Mouse (Mus musculus): ENCODE data around the gene Ctcfl. TPM values are rescaled to one million over a fixed set of nuclear protein-coding genes. Genes with fewer than 3 reads are reported as not detected.

Gene Ctcfl
- polyA plus RNA-seq, 1 experiment = not detected

DNA sequence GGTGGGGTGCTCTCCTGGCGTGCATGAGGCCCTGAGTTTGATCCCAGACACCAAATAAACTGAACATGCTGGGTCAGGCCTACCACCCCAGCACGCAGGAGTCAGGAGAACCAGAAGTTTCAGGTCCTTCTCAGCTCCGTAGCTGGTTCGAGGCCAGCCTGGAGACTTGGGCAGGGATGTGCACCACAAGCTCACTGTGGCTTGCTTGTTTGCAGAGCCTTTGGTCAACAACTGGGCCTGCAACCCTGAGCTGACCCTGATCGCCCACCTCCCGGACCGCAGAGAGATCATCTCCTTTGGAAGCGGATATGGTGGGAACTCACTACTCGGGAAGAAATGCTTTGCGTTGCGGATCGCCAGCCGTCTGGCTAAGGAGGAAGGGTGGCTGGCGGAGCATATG lies 35.6 kb upstream of the Ctcfl start:
- no peaks in the 10 kb centered on the region for H3K27me3 ChIP-seq (ENCODE audit: control insufficient read depth, insufficient read depth, low read length, poor library complexity, severe bottlenecking)
- TF ChIP-seq CTCF (IDR thresholded peaks at IDR 0.05; ENCODE audit: low read depth, low read length) = no peak
- TF ChIP-seq POLR2A (IDR thresholded peaks at IDR 0.05; ENCODE audit: insufficient read depth, low read length) = no peak
- no peak for TF ChIP-seq EP300 (IDR thresholded peaks at IDR 0.05; ENCODE audit: insufficient read depth, low read depth, low read length)
- no peaks in the 10 kb centered on the region for H3K4me1 ChIP-seq (ENCODE audit: control insufficient read depth, insufficient read depth, low read length)
- no peak overlapping the region for H3K27ac ChIP-seq (ENCODE audit: insufficient read depth, low read length)
- H3K4me3 ChIP-seq (ENCODE audit: low read depth, low read length) = no peak overlapping the region
- no peak overlapping the region for H3K9ac ChIP-seq (ENCODE audit: low read depth, poor library complexity, severe bottlenecking)
- no peaks in the 10 kb centered on the region for H3K36me3 ChIP-seq (ENCODE audit: control insufficient read depth, insufficient read depth, low read length, poor library complexity, severe bottlenecking)
- H3K9me3 ChIP-seq (replicated peaks; ENCODE audit: control insufficient read depth, insufficient read depth, low read length, poor library complexity, severe bottlenecking) = no peaks in the 10 kb centered on the region

GRCm38 (mm10) chr2:173154513-173154912 lies 35.2 kb upstream of the Ctcfl start:
- Histone ChIP-seq H3K9me3 (replicated peaks; ENCODE audit: control insufficient read depth, insufficient read depth, low read length, poor library complexity, severe bottlenecking) (no peaks in the 10 kb centered on the region), H3K9ac (ENCODE audit: low read depth, poor library complexity, severe bottlenecking) (no peak overlapping the region), H3K27ac (ENCODE audit: insufficient read depth, low read length) (no peak overlapping the region), H3K36me3 (ENCODE audit: control insufficient read depth, insufficient read depth, low read length, poor library complexity, severe bottlenecking) (no peaks in the 10 kb centered on the region), H3K27me3 (ENCODE audit: control insufficient read depth, insufficient read depth, low read length, poor library complexity, severe bottlenecking) (no peaks in the 10 kb centered on the region), H3K4me1 (ENCODE audit: control insufficient read depth, insufficient read depth, low read length) (no peaks in the 10 kb centered on the region), H3K4me3 (ENCODE audit: low read depth, low read length) (no peak overlapping the region)
- TF ChIP-seq EP300 (IDR thresholded peaks at IDR 0.05; ENCODE audit: insufficient read depth, low read depth, low read length) = no peak
- no peak for TF ChIP-seq POLR2A (IDR thresholded peaks at IDR 0.05; ENCODE audit: insufficient read depth, low read length)

DNA sequence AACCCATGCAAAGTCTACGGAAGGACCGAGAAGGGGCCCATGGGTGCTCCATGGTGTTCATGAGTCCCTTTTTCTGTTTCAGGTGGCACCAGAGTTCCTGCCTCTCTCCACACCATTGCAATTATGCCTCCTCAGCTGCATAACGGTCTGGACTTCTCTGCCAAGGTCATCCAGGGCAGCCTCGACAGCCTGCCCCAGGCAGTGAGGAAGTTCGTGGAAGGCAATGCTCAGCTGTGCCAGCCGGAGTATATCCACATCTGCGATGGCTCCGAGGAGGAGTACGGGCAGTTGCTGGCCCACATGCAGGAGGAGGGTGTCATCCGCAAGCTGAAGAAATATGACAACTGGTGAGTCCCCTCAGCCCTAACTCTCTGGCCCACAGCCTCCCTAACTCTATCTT lies 33.9 kb upstream of the Ctcfl start:
- Histone ChIP-seq H3K27me3 (ENCODE audit: control insufficient read depth, insufficient read depth, low read length, poor library complexity, severe bottlenecking) (no peaks in the 10 kb centered on the region), H3K27ac (ENCODE audit: insufficient read depth, low read length) (no peak overlapping the region), H3K4me1 (ENCODE audit: control insufficient read depth, insufficient read depth, low read length) (no peaks in the 10 kb centered on the region), H3K36me3 (ENCODE audit: control insufficient read depth, insufficient read depth, low read length, poor library complexity, severe bottlenecking) (no peaks in the 10 kb centered on the region), H3K9ac (ENCODE audit: low read depth, poor library complexity, severe bottlenecking) (no peak overlapping the region), H3K9me3 (replicated peaks; ENCODE audit: control insufficient read depth, insufficient read depth, low read length, poor library complexity, severe bottlenecking) (no peaks in the 10 kb centered on the region), H3K4me3 (ENCODE audit: low read depth, low read length) (no peak overlapping the region)
- TF ChIP-seq CTCF (IDR thresholded peaks at IDR 0.05; ENCODE audit: low read depth, low read length) (no peak), POLR2A (IDR thresholded peaks at IDR 0.05; ENCODE audit: insufficient read depth, low read length) (no peak), EP300 (IDR thresholded peaks at IDR 0.05; ENCODE audit: insufficient read depth, low read depth, low read length) (no peak)

DNA sequence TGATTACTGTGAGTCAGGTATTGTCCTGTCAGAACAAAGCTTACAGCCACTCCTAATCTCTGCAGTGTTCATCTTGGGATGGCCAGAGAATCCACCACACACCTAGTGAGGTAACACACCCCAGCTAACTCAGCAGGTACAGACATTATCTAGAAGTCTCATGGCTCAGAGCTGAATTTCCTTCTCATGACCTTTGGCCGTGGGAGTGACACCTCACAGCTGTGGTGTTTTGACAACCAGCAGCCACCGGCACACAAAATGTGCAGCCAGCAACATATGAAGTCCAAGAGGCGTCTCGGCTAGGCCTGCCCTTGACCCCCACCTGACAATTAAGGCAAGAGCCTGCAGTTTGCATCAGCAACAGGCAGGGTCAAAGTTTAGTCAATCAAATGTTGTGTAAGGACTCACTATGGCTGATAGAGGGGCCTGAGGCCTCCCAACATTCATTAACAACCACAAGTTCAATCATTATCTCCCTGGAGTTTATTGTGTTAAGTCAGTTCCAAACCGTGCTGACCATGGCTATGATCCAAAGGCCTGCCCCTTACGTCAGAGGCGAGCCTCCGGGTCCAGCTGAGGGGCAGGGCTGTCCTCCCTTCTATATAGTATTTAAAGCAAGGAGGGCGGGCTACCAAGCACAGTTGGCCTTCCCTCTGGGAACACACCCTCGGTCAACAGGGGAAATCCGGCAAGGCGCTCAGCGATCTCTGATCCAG lies 33.3 kb upstream of the Ctcfl start, which contains the start of gene Pck1:
Gene Pck1 (plus strand): TSS at position 613 of the 716 bp plus-strand sequence.
- Histone ChIP-seq H3K27ac (ENCODE audit: insufficient read depth, low read length) (no peak within 1 kb of the TSS), H3K9ac (ENCODE audit: low read depth, poor library complexity, severe bottlenecking) (no peak within 1 kb of the TSS), H3K27me3 (ENCODE audit: control insufficient read depth, insufficient read depth, low read length, poor library complexity, severe bottlenecking) (no peaks in the 10 kb centered on the region), H3K36me3 (ENCODE audit: control insufficient read depth, insufficient read depth, low read length, poor library complexity, severe bottlenecking) (no peaks in the 10 kb centered on the region), H3K4me3 (ENCODE audit: low read depth, low read length) (no peak within 1 kb of the TSS), H3K4me1 (ENCODE audit: control insufficient read depth, insufficient read depth, low read length) (no peaks in the 10 kb centered on the region), H3K9me3 (replicated peaks; ENCODE audit: control insufficient read depth, insufficient read depth, low read length, poor library complexity, severe bottlenecking) (no peaks in the 10 kb centered on the region)
- TF ChIP-seq CTCF (IDR thresholded peaks at IDR 0.05; ENCODE audit: low read depth, low read length) (no peak), POLR2A (IDR thresholded peaks at IDR 0.05; ENCODE audit: insufficient read depth, low read length) (no peak), EP300 (IDR thresholded peaks at IDR 0.05; ENCODE audit: insufficient read depth, low read depth, low read length) (no peak)

DNA sequence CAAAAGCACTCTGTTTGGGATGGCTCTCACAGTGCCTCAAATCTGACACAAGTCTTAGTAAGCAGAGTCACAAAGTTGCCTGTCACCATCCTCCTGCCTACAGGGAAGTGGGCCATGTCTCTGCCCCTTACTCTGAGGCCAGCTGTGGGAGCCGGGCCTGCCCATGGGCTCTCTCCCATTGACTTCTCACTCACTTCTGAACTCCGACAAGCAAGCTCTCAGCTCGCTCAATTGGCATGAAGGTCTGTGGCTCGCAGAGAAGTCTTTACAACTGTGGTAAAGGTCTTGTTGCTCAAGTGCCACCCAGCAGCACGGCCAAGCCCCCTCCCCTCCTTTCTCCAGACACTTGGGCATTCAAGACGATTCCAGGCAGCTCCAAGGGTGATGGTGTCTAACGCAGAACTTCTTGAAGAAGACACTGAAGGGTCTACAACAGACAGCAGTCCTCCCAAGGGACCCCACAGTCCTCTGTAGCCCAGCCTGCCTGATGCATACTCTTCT lies 32.5 kb upstream of the Ctcfl start:
- H3K9me3 ChIP-seq (replicated peaks; ENCODE audit: control insufficient read depth, insufficient read depth, low read length, poor library complexity, severe bottlenecking) = no peaks in the 10 kb centered on the region
- H3K9ac ChIP-seq (ENCODE audit: low read depth, poor library complexity, severe bottlenecking) = no peak overlapping the region
- no peaks in the 10 kb centered on the region for H3K27me3 ChIP-seq (ENCODE audit: control insufficient read depth, insufficient read depth, low read length, poor library complexity, severe bottlenecking)
- no peaks in the 10 kb centered on the region for H3K4me1 ChIP-seq (ENCODE audit: control insufficient read depth, insufficient read depth, low read length)
- no peak overlapping the region for H3K27ac ChIP-seq (ENCODE audit: insufficient read depth, low read length)
- no peak overlapping the region for H3K4me3 ChIP-seq (ENCODE audit: low read depth, low read length)
- TF ChIP-seq POLR2A (IDR thresholded peaks at IDR 0.05; ENCODE audit: insufficient read depth, low read length) (no peak), EP300 (IDR thresholded peaks at IDR 0.05; ENCODE audit: insufficient read depth, low read depth, low read length) (no peak), CTCF (IDR thresholded peaks at IDR 0.05; ENCODE audit: low read depth, low read length) (no peak)
- no peaks in the 10 kb centered on the region for H3K36me3 ChIP-seq (ENCODE audit: control insufficient read depth, insufficient read depth, low read length, poor library complexity, severe bottlenecking)

DNA sequence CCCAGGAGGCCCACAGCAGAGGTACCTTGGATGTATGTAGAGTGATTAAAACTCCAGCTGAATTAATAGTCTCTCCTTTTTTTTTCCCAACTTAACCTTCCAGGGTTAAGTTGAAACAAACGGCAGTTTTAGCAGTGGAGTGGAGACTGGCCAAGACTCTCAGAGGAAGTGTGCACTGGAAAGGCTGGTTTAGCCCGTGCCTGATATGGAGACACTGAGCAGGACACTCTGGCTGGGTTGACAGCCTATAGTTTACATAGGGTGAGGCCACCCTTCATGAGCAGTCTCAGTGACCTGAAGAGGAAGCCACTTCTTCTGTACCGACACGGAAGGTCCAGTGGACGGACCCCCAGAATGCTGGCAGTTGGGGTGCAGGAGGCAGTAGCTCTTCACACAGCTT lies 32.0 kb upstream of the Ctcfl start:
- Histone ChIP-seq H3K9ac (ENCODE audit: low read depth, poor library complexity, severe bottlenecking) (no peak overlapping the region), H3K27me3 (ENCODE audit: control insufficient read depth, insufficient read depth, low read length, poor library complexity, severe bottlenecking) (no peaks in the 10 kb centered on the region)
- TF ChIP-seq CTCF (IDR thresholded peaks at IDR 0.05; ENCODE audit: low read depth, low read length) = no peak
- no peak for TF ChIP-seq POLR2A (IDR thresholded peaks at IDR 0.05; ENCODE audit: insufficient read depth, low read length)
- TF ChIP-seq EP300 (IDR thresholded peaks at IDR 0.05; ENCODE audit: insufficient read depth, low read depth, low read length) = no peak

More for the DNA sequence above, 32.0 kb upstream of the Ctcfl start:
- no peaks in the 10 kb centered on the region for H3K4me1 ChIP-seq (ENCODE audit: control insufficient read depth, insufficient read depth, low read length)
- H3K9me3 ChIP-seq (replicated peaks; ENCODE audit: control insufficient read depth, insufficient read depth, low read length, poor library complexity, severe bottlenecking) = no peaks in the 10 kb centered on the region
- no peaks in the 10 kb centered on the region for H3K36me3 ChIP-seq (ENCODE audit: control insufficient read depth, insufficient read depth, low read length, poor library complexity, severe bottlenecking)
- no peak overlapping the region for H3K4me3 ChIP-seq (ENCODE audit: low read depth, low read length)
- H3K27ac ChIP-seq (ENCODE audit: insufficient read depth, low read length) = no peak overlapping the region

All from ES-Bruce4 (cell line).